Mouse (Mus musculus) retina, adult 2 months (tissue): Measurements from ENCODE around the gene Rpl19.

Source experiments
- DNase-seq: peaks from one replicate; pipeline ENCODE4 v3.0.0-alpha.2; 2012; ENCODE audit warnings: low read depth, low spot score

The Rpl19 gene

DNA sequence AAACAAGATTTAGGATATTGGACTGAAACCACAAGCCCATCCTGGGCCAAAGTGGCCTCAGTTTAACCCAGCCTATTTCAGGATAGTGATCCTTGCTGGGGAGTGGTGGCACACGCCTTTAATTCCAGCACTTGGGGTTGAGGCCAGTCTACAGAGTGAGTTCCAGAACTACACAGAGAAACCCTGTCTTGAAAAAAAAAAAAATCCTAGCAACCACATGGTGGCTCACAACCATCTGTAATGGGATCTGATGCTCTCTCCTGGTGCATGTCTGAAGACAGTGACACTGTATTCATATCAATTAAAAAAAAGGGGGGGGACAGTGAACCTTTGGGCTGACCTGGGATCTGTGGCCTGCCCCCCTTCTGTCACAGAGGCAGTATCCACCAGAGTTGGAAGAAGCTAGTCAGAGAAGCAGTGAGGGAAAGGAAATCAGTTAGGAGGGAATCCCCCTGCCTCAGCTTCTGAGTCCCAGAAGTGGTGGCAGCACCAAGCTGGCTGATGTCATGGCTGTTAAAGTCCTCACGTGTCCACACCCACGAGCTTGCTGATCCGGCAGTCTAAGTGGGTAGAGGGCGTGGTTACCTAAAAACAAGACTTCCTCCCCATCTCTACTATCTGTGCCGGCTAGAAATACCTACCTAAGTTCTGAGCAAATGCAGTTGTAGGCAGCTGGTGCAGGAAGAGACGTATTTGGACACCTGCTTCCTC lies 27.5 kb upstream of the Rpl19 start:
- DNase-seq, result no peak

GRCm38 (mm10) chr11:97999748-98000147 lies 26.8 kb upstream of the Rpl19 start:
- DNase-seq, result no peak

DNA sequence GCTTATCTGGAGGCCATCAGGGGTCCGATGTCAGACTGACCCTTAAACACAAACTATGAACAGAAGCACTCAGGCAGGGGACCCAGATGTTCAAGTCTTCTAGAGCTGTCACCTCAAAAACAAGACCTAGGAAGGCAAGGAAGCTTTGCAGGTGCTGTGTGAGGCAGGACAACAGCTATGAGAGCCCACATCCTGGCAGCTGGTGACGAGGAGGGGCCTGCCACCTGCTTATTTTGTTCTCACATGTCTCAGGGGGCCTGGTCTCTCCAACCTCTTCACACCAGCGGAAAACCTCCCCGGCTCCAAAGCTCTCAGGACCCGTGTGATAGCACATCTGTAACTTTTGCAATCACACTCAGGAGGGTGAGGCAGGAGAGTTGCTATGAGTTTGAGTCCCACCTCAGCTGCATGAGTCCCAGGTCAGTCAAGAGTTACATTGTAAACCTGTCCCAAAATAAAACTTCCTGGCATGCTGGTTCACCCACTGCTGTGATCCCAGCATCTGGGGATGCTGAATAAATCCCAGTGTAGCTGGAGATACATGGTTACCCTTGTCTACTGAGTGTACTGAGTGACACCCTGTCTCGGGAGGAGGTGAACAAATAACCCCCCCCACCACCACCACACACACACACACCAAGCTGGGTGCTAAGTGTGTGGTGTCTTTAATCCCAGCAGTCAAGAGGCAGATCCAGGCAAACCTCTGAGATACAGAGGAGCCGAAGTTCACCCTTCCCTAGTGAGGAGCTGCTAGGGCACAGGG lies 26.0 kb upstream of the Rpl19 start:
- no peak for DNase-seq

GRCm38 (mm10) chr11:98001351-98001824 lies 25.1 kb upstream of the Rpl19 start:
- DNase-seq, result no peak

DNA sequence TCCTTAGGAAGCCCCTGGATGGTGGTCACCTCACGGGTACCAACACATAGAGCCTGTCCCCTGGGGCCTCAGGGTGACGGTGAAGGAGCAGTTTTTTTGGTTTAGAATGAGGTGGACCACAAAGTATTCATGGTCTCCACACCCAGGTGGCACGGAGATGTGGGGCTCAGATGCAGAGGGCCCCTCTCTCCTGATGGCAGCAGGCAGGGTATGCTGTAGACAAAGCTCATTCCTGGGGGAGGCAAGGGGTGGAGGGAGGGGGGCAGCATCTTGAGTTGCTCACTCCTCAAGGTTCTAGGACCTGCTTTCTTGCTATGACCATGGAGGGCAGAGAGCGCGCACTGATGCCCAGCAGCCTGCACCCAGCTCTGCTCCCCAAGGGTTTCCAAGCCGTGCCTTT lies 24.5 kb upstream of the Rpl19 start:
- DNase-seq, result no peak

- DNase-seq, result no peak
Observed at GRCm38 (mm10) chr11:98002627-98003026, 23.9 kb upstream of the Rpl19 start.

GRCm38 (mm10) chr11:98003171-98003671 lies 23.3 kb upstream of the Rpl19 start:
- DNase-seq, result no peak

GRCm38 (mm10) chr11:98004161-98004560 lies 22.3 kb upstream of the Rpl19 start:
- no peak for DNase-seq

DNA sequence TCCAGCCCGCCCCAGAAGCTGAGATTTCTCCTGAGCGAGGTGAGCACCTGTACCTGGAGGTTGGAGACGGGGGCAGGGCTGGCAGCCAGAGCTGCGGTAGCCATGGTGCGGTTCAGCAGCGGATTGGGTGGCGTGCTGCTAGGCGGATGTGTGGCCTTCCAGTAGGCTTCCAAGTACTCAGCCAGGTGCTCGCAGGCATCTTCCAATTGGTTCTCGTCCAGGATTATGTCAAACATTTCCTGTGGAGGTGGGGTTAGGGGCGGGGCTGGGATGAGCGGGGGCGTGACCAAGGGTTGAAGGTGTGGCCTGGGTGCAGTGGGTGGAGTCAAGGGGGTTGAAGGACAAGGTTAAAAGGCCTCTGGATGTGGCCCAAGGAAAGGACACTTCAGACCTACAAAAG lies 21.4 kb upstream of the Rpl19 start:
- no peak for DNase-seq

DNA sequence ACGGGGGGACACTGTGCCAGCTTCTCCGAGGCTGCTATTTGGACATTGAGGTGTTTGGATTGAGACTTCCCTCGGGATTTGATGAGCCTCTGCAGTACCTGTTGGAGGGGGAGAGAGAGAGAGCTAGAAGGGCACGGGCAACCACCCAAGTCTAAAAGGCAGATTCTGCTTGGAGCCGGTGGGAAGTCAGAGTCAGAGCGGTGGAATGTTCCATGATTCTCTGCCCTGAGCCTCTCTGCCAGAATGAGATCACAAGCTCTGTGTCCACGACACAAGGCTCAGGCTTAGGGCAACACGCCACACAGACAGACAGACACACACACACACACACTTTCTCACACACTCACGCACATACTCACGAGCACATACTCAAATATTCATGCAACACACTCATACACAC lies 20.8 kb upstream of the Rpl19 start:
- no peak for DNase-seq

GRCm38 (mm10) chr11:98008087-98008486 lies 18.4 kb upstream of the Rpl19 start:
- no peak for DNase-seq

DNA sequence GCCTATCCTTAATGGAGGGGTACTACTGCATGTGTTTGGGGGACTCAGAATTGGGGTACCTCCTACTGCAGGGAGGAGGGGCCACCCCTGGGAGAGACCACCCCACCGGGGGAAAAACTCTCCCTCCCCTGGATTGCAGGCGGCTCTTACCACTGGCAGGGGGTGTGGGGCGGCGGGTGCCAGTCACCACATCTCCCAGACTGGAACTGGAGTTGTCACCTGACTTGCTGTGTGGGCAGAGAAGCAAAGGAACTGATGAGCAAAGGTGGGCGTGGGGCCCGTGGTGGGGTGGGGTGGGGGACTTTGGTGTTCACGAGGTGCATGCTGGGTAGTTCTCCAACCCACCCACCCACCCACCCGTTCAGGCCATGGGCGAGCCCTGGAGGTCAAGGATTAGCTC lies 14.8 kb upstream of the Rpl19 start:
- DNase-seq, result no peak

DNA sequence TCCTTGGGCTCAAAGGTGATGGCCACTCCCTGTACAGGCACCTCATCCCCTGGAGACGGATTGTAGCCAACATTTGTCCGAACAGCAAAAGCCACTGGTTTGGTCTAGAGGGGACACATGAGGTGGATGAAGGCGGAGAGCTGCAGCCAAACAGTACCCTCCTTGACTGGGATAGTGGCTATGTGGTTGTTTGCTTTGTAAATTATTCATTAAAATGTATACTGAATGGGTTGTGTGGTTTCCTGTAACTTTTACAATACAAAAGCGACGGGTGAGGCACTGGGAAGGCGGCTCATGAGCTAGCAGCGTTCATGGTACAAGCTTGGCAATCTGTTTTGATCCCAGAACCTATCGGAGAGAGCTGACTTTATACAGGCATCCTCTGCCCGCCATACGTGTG lies 13.7 kb upstream of the Rpl19 start:
- DNase-seq, result no peak

DNA sequence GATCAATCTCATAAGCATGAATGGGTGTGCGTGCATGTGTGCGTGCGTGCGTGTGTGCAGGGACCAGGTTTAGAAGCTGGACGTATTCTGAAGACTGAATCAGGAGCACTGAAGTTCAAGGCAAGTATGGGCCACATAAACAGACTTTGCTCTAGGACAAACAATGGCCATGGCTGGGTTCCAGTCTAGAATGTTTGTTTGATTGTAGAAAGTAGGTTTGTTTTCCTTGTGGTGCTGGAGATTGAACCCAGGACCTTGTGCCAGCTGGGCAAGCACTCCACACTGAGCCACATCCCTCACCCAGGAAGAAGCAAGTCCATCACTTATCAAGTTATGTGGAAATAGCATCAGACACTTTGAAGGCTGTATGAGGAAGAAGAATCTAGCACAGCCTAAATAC lies 10.3 kb upstream of the Rpl19 start:
- no peak for DNase-seq

DNA sequence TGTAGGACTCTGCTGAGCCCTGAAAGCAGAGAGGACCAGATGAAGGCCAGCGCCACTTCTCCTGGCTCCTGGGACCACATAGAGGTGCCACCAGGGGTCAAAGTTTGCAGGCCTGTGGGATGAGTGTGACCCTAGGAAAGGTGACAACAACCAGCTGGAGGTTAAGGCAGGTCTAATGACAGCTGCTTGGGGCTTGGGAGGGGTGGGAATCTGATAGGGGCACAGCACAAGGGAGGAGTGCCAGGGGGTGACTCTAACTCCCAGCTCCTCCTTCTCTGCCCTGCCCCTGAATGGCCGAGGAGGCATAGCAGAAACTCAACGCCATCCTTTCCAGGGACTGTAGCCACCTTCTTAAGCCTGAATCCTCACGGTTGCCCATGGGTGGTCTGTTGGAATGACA lies 9.7 kb upstream of the Rpl19 start:
- DNase-seq, result no peak

DNA sequence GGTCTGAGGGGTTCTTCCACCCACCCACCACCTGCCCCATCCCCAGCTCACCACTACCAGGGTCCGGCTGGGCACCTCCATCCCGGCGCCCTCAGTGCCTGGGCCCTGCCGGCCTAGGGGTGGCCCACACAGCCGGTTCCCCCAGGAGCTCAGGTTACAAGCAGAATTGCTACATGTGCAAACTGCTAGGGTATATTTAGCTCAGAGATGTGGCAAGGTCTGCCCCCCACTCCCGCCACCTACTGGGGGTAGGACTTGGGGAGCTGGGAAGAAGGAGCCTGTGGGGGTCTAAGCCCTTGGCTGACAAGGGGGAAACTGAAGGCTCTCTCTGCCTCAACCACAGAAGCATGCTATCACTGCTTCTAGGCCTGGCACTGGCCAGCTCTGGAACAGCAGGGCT lies 8.3 kb upstream of the Rpl19 start:
- DNase-seq, result no peak

GRCm38 (mm10) chr11:98018858-98019641 lies 7.5 kb upstream of the Rpl19 start:
- DNase-seq, result no peak

DNA sequence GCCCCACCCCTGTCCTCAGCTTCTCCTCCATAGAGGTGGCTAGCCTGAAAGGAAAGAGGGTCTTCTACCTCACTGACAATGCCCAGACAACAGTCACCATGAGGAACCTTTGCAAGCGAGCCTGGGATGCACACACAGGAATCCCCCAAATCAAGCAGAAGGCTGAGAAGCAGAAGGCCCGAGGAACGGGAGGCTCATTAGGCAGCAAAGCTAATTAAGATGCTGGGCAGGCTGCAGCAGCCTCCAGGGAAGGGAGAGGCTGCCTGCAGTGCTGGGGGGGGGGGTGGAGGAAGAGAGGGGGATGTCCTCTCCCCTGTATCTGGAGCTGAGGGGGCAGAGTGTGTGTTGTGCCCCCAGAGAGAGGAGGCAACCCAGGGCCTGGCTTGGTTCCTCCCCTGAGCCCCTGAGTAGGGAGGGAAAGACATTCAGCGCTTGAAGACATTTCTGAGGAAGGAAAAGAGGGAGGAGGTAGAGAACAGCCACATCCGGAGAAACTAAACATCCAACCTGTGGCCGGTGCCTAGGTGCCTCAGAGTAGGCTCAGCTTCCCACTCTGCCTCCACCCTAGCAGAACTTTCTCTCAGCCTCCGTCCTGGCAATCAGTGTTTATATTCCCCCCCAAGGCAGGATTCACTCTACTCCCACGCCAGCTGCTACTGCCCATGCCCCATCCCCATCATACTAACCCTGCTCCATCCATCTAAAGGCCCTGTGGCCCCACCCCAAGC lies 6.5 kb upstream of the Rpl19 start:
- DNase-seq, result no peak

DNA sequence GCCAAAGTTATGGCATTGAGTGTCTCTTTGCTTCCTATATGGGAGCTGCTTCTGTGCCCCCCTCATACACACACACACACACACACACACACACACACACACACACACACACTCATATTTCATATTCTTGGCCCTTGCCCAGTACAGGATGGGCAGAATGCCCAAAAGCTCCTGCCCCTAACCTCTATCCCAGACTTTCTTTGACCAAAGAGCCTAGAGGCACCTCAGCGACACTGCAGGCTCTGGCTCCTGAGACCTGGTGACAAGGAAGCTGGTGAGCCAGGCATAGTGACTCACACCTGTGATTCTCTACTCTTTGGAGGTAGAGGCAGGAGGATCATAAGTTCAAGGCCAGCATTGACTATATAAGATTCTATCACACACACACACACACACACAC lies 5.8 kb upstream of the Rpl19 start:
- DNase-seq, result no peak

- DNase-seq, result no peak
Observed at GRCm38 (mm10) chr11:98021118-98021517, 5.4 kb upstream of the Rpl19 start.

GRCm38 (mm10) chr11:98021565-98022252 lies 4.8 kb upstream of the Rpl19 start:
- DNase-seq, result no peak
